Mouse (Mus musculus): ENCODE data around the gene Zfp972.
"Not testable (repeated sequence)": the region's sequence is repeated elsewhere in the genome, so short reads cannot be mapped to it uniquely, and the experiment has no call there.

DNA sequence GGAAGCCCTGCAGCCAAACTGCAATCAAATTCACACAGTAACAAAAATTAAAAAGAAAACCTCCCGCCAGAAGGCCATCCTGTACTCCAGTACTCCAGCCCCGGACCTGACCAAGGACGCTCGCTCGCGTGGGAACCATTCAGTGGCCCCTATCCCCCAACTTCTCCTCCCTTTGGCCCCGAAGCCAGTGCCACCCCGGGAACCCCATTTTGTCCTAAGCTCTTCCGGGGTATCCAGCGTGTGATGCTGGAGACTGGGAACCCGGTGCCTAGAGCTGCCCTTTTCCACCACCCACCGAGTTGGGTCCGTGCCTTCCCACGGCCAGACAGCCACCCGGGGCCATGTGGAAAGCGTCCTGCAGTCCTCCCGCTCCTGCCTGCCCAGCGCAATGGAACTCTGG lies 31.3 kb upstream of the Zfp972 start:
- TF ChIP-seq CTCF (IDR thresholded peaks at IDR 0.05; ENCODE audit: low read depth); EP300 (optimal IDR thresholded peaks at IDR 0.05): not testable (repeated sequence)
